Comparison of ENCODE assay signal across 8 mouse cellular contexts in genomic region chrX:53052652-53053500, GRCm38 (mm10).
DNase-seq lines count a peak whose midpoint lies in the region; ATAC-seq lines count a peak whose summit lies in the region.

No protein-coding gene starts in this region.

- 17% methylated on average over 13 of the region's 13 CpGs for WGBS in forebrain, embryonic 10.5 days
- 21% methylated on average over 13 of the region's 13 CpGs for WGBS in forebrain, embryonic 15.5 days
- WGBS in midbrain, embryonic 13.5 days = 19% methylated on average over 13 of the region's 13 CpGs

- no peak overlapping the region for H3K9ac ChIP-seq in forebrain, embryonic 15.5 days (replicated peaks)
- no peak overlapping the region for H3K9ac ChIP-seq in midbrain, embryonic 13.5 days (replicated peaks)

- ATAC-seq in forebrain, embryonic 15.5 days (replicated peaks) = no peak
- no peak for ATAC-seq in midbrain, embryonic 13.5 days

- peak; percentile 59 for DNase-seq in forebrain, embryonic 10.5 days (ENCODE audit: extremely low spot score, low spot score)
- DNase-seq in urinary bladder, postnatal 4 days (ENCODE audit: low spot score in 2 of 2) = peak; percentile 69 to 71
- no peak for DNase-seq in urinary bladder, adult 18-20 months (ENCODE audit: low spot score in 2 of 2)
- peak; percentile 39 for DNase-seq in kidney, postnatal 14 days
- no peak for DNase-seq in cerebellum, adult 11 months
- no peak for DNase-seq in left cerebral cortex, adult 9 months (ENCODE audit: low spot score in 2 of 2)

- H3K4me2 ChIP-seq in forebrain, embryonic 15.5 days (replicated peaks) = no peak overlapping the region
- peak overlapping the region; percentile 13; the same call in 1 of the 2 replicates for H3K4me2 ChIP-seq in midbrain, embryonic 13.5 days (replicated peaks)

- H3K9me3 ChIP-seq in forebrain, embryonic 10.5 days = no peaks in the 10 kb centered on the region
- H3K9me3 ChIP-seq in forebrain, embryonic 15.5 days = no peaks in the 10 kb centered on the region
- H3K9me3 ChIP-seq in midbrain, embryonic 13.5 days = no peaks in the 10 kb centered on the region

- peak overlapping the region; percentile 76 for H3K27ac ChIP-seq in forebrain, embryonic 10.5 days
- H3K27ac ChIP-seq in forebrain, embryonic 15.5 days (replicated peaks) = no peak overlapping the region
- no peak overlapping the region for H3K27ac ChIP-seq in midbrain, embryonic 13.5 days

- peak overlapping the region; percentile 40 for H3K4me3 ChIP-seq in forebrain, embryonic 10.5 days
- no peak overlapping the region for H3K4me3 ChIP-seq in forebrain, embryonic 15.5 days
- H3K4me3 ChIP-seq in midbrain, embryonic 13.5 days (replicated peaks) = no peak overlapping the region

- H3K36me3 ChIP-seq in forebrain, embryonic 10.5 days (replicated peaks) = peaks cover 6% of the 10 kb centered on the region; the same call in 1 of the 2 replicates
- no peaks in the 10 kb centered on the region for H3K36me3 ChIP-seq in forebrain, embryonic 15.5 days
- H3K36me3 ChIP-seq in midbrain, embryonic 13.5 days = no peaks in the 10 kb centered on the region

- H3K27me3 ChIP-seq in forebrain, embryonic 10.5 days (ENCODE audit: poor library complexity, severe bottlenecking) = peaks cover 20% of the 10 kb centered on the region
- no peaks in the 10 kb centered on the region for H3K27me3 ChIP-seq in forebrain, embryonic 15.5 days
- no peaks in the 10 kb centered on the region; the same call in 1 of the 2 replicates for H3K27me3 ChIP-seq in midbrain, embryonic 13.5 days

- peaks cover 33% of the 10 kb centered on the region for H3K4me1 ChIP-seq in forebrain, embryonic 10.5 days
- no peaks in the 10 kb centered on the region for H3K4me1 ChIP-seq in forebrain, embryonic 15.5 days
- peaks cover 9% of the 10 kb centered on the region; the same call in 1 of the 2 replicates for H3K4me1 ChIP-seq in midbrain, embryonic 13.5 days (replicated peaks)

Comparison
In these comparisons a context has a peak if more than half of its experiments do, and no peak if none do; other contexts are left out.
1. DNase-seq: peak in forebrain, embryonic 10.5 days (single experiment), urinary bladder, postnatal 4 days (2 of 2) and kidney, postnatal 14 days (single experiment); none in urinary bladder, adult 18-20 months (0 of 2), cerebellum, adult 11 months (single experiment) and left cerebral cortex, adult 9 months (0 of 2).